Mouse (Mus musculus) lung, postnatal 25 days (tissue): Measurements from ENCODE around the gene Aktip.
A peak's percentile ranks its signal among the peaks of the same experiment; 100 is the strongest.

ENCODE experiments used
- DNase-seq: peaks from one replicate; pipeline ENCODE4 v3.0.0; 2022; ENCODE audit warnings: low spot score

Aktip gene

DNA sequence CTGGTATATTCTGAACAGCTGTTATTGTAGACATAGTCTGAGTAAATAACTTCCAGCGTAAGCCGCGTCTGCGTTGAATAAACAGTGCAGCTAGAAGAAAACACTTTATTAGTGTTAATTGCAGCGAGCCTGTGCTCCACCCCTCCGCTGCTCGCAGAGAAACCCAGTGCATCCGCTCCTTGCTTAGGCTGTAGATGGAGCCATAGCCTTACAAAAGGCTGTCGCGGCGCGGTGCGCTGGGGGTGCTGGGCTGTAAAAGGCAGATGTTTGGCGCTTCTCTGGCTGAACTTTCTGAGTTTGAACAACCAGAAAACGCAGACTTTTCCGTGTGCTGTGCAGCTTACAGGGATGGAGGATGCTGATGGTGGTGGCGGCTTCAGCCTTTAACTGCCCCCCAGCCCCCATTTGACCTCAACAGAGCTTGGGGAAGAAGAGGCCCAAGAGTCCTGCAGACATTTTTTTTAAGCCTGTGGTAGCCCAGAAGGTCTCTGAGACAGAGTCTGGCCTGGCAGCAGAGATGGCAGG lies 8.9 kb downstream of the Aktip start:
- DNase-seq, result peak; percentile 55

DNA sequence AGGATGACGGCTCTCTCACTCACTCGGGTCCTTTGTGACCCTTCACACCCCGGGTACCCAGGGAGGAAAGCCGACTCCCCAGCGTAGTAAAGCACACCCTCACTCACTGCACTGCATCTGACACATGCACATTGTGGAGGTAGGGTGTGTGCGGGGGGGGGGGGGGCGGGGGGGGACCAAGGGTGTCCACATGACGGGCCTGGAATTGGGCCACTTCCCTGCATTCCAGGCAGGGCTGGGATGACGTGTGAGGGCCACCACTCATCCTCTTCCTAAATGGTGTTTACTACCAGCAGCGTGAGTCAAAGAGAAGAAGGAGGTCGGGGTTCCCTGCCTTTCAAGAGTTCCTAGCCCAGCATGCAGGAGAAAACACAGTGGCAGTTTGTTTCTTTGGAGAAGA lies 11.6 kb downstream of the Aktip start:
- no peak for DNase-seq

DNA sequence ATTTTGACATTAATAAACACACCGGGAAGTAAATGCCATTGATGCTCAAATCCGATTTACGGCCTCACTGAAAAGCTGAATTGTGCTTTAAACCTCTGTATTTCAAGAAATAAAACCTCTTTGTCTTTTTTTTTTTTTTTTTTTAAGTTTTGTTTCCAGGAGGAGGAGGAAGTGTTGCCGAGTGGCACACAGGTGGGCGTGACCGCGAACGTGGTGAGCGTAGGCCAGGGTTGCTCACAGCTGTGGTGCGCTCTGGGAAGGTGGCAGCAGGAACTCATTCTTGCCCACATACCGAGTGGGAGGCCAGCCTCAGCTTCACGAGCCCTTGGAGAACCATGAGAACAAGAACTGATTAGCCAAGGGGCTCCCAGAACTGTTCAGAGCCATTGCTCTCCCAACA lies 13.4 kb downstream of the Aktip start:
- DNase-seq, result no peak

DNA sequence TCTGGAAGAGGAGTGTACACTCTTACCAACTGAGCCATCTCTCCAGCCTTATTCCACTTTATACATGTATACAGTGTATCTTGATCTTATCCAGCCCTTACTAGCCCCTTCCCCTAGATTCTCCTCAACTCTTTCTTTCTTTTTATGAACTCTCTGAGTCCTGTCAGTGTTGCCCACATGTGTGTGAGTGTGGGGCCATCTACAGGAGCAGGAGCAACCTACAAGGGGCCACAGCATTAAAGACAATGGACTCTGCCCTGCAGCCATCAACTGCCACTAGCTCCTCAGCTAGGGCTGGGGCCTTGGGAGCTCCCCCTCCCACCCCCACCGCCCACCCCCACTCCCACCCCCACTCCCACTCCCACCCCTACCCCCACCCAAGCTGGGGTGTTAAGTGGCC lies 22.1 kb downstream of the Aktip start:
- no peak for DNase-seq

DNA sequence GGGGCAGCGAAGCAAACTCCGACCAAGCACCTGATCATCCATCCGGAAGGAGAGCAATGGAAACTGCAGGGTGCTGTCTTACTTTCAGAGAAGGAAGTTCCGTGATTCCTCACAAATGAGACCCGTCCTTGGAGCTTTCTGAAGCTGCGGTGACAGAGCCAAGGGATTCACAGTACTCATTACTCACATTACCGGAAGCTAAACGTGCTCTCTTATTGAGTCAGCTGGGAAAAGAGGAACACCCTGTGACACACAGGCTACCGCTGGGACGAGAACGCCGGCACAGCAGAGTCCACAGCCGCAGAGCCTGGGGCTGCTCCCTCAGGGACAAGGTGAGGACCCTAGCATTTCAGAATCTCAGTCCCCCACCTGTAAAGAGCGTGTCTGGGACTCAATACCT lies 23.6 kb downstream of the Aktip start:
- no peak for DNase-seq

DNA sequence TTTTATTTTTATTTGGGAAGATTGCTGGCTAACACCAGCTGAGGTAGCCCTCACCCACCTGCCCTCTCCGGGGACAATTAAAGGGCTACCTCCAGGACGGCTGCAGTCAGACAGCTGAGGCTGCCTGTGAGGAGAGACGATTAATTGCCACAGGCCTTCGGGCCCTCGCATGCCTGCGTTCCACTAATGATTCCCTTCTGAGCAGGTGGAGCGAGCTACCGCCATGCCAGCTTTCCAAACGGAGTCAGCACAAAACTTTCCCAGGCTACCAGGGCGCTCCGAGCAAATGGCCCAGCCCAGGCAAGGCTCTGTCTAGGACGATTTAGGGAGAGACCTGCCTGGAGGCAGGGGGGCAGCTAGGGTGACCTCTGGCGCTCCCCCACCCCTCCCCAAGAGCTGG lies 28.2 kb downstream of the Aktip start:
- no peak for DNase-seq

DNA sequence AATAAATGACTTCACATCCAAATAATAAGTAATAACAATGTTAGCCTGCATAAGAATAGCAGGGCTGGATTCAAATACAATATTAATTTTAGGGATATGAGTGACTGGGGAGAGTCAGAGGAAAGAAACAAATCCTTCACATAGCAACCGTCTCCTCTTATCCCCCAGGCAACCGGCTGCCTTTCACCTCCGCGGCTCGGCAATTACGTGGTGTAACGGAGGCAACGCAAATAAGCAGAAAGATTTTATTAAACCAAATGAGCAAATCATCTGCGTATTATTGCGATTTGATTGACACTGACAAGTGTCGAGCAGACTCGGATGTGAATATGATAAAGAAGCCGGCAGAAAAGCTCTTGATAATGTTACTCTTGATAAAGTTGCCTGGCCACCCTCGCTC lies 28.9 kb downstream of the Aktip start:
- no peak for DNase-seq

DNA sequence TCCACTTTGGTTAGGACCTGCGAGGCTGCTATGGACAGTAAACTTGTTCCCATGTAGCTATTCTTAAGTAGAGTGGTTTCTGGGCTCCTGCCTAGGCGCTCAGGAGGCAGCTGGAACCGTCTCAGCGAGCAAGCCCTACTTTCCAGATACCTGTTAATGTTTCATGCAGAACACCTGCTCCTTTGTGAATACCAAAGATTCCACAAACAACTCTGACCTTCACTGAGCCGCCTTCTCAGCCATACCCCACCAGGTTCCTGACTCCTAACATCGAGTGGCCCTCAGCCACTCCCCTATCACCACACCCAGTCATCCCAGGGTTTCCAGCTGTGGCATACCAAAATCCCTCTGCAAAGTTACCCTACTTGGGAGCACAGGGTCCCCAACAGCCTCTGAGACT lies 29.6 kb downstream of the Aktip start:
- no peak for DNase-seq

DNA sequence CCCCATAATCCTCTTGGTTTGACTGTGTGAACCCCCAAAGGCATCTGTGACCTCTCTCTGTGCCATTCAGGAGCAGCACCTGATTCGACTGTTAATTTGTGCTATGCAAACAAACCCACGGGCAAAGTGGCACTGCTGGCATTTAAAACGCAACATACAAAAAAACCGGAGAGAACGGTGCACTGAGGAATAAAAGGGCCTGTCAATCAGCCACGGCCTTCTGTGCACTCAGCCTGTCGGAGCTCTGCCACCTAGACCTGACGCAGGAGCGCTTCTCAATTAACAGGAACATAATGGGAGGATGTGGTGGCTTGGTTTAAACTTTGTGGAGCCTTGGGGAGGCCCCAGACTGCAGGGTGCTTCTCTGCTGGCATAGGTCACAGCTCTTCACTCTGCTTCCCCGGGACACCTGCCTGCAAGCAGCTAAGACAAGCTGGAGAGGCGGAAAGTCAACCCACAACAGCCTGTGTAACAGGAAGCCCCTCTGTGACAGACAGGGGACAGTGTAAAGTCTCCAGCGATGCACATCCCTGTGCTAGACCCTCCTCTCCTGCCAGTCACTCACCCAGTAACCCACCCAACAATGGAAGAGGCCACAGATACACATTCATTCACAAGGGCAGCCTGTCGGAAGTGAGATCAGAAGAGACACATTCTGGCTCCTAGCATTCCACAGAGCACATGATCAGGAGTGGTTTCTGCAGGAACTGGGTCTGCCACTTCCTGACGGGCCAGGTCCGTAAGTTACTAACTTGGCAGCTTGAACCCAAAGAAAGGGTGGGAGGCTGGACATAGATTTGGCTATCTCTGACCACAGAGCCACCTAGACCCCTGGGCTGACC lies 39.6 kb downstream of the Aktip start:
- DNase-seq, result no peak

DNA sequence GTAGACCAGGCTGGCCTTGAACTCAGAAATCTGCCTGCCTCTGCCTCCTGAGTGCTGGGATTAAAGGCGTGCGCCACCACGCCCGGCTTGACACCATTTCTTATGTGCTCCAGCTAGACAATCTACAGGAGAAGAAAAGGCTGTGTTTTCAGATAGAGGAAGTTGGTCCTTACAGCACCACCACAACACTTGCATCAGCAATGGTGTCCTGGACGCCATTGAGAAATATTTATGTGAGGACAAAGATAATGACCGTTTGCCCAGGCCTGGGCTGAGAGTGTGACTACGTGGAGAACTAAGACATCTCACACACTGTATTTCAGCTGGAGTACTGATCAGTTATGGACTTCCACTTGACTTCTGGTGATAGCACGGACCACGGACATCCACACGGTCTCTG lies 41.2 kb downstream of the Aktip start:
- DNase-seq, result no peak

DNA sequence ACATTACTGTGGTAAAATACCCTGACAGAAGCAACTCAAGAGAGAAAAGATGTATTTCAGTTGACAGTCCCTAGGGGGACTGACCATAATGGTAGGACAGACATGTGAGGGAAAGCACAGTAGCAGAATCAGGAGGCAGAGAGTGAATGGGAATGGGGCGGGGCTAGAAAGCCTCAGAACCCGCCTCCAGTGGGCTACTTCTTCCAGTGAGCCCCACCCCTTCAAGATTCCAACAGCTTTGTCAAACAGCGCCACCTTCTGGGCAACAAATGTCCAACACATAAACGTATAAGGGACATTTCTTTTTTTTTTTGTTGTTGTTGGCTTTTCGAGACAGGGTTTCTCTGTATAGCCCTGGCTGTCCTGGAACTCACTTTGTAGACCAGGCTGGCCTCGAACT lies 45.2 kb downstream of the Aktip start:
- peak; percentile 46 for DNase-seq

DNA sequence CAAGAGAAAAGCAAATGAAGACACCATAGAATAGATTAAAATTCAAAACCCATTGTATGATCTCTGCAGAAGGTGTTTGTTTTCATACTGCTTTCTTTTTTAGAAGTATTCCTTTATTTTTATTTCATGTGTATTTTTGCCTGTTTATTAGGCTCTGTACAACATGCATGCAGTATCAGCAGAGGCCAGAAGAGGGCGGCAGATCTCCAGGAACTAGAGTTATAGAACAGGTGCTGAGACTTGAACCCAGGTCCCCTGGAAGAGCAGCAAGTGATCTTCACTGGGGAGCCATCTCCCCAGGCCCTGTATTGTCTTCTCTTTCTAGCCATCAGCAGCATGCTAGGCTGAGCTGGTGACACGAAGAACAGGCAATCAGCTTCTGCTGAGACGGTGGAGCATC lies 45.9 kb downstream of the Aktip start:
- DNase-seq, result no peak

DNA sequence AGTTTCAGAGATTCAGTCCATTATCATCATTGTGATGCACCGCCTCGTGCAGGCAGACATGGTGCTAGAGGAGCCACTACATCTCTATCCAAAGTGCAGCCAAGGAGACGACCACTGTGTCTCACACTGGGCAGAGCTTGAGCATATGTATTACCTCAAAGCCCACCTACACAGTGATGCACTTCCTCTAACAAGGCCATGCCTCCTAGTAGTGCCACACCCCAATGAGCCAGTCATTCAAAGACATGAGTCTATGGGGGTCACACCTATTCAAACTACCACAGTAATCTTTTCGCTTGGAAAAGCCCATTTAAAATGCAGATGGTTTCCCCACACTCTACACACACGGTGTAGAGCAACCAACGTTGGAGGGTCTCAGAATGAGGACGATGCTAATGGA lies 48.2 kb downstream of the Aktip start:
- DNase-seq, result no peak

DNA sequence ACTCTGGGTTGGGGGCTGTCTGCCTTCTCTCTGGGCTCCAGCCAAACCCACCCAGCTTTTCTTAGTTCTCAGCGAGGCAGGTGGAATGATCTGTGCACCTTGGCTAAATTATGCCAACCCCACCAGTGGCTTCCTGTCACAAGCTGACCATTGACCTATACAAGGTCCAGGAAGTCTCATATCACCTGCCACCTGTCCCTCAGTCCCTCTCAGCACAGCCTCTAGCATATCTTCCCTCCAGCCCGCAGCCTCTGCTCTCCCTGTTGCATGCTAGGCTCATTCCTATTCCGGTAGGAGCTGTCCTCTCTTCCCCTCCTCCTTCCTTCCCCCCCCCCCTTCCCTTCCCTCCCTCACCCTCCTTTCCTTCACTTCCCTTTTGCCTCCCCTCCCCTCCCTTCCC lies 50.5 kb downstream of the Aktip start:
- DNase-seq, result no peak

DNA sequence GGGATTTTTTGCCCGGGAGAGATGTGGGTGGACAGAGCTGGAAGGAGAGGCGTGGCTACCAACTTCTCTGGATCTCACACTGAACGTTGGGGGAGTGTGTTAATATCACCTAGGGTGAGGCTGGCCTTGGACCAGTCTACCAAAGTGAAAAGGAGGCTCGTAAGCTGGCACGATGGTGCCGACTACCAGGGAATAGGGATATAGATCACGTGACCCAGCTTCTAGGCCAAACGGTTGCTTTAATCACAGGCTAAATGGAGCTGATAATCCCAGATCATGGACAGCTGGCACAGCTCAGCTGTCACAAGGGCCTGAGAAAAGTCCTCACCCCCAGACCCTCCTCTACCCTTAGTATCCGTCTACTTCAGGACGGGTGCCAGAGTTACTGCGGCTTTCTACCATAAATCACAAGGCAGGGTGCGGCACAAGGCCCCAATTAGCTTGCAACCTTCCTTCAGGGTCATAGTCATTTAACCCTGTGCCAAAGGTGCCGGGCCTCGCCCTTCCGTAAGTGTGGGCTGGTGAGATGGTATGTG lies 51.1 kb downstream of the Aktip start:
- no peak for DNase-seq

DNA sequence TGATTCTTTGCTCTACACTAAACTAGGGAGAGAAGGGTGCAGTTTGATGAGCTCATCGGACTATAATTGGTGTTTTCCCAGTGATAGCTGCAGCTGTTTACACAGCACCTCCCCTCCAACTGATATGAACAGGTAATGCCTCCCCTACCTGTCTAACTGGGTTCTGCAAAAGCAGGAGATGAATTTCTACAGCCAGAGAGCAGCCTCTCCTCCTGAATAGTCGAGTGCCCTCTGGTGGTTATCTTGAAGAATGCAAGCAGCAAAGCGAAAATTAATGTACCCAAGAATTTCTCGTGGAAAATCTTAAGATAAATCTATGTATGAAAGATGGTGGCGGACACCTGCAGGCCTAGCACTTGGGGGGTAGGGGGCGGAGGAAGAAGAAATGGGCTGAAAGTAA lies 52.1 kb downstream of the Aktip start:
- peak; percentile 60 for DNase-seq

DNA sequence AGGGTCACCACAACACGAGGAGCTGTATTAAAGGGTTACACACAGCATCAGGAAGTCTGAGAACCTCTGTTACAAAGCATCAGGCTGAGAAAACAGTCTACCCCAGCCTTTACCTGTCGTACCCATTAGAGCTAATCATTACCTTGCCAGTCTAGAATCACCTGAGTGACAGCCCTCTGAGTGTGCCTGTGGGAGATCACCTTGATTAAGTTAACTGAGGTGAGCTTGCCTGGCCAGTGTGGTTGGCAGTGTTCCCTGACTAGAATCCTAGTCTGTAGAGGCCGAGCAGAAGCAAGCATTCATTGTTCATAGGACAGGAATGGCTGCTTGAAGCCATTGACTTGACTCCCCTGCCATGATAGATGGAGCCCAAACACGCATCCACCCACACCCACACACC lies 58.9 kb downstream of the Aktip start:
- DNase-seq, result no peak

DNA sequence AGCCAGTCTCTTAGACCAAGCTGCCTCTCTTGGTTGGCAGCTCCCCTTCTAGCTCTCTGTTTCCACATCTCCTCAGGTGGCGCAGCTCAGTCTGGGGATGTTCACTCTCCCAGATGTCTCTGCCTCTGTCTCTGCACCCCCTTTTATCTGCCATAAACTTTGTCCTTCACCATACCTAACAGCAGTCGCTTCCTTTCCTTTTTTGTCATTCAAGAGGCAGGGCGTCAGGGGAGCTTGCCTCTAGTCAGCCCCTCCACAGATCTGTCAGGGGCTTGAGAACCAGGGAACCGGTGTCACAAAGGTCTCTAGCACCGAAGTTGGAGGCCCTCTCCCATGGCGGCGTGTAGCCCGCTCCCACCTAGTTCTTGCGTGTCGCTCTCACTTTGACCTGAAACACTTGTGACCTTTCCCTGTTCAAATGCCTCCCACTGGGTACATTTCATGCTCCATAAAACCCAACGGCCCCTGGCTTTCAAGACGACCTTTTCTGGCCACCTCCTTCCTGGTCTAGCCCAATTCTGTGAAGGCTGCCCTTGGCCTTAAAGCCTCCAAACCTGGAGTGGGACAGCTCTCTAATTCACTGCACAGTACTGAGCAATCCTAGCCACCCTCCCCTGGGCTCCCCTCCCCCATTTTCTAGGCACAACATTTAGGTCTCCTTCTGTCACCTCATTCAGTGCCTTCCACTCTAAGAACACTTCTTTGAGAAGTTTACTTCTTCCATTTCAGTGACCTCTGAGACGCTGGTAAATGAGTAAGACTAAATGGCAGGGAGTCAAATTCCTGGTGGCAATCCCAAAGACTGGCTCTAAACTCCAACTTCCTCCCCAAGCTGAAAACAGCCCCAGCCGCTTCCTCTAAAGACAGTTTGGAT lies 64.2 kb downstream of the Aktip start:
- peak; percentile 23 for DNase-seq

DNA sequence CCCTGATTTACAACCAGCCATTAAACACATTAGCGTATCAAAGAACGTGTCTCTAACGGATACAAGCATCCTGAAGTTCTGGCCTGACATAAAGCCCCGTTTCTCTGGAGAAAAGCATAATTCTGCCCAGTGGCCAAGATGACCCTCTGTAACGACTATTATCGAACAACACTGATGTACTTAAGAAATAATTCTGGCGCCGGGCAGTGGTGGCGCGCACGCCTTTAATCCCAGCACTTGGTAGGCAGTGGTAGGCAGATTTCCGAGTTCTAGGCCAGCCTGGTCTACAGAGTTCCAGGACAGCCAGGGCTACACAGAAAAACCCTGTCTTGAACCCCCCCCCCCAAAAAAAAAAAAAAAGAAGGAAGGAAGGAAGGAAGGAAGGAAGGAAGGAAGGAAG lies 65.1 kb downstream of the Aktip start:
- DNase-seq, result no peak

DNA sequence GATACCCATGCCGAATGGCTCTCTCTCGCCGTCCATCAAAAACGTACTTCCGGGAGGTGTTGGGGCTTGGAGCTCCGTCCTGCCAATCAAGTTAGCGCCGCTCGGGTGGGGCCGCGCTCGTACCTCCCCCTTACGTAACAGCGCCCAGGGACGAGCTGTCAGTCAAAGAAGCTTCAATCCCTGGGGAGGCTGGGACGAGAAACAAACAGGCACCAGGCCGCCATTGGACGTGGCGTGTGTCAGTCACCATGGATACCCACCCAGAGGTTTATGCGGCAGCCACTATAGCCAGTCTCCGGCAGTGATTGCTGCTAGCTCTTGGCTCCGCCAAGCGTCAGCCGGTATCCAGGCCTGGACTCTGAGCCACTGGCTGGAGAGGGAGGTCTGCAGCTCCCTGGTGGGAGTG lies 65.7 kb downstream of the Aktip start:
- DNase-seq, result peak; percentile 100

DNA sequence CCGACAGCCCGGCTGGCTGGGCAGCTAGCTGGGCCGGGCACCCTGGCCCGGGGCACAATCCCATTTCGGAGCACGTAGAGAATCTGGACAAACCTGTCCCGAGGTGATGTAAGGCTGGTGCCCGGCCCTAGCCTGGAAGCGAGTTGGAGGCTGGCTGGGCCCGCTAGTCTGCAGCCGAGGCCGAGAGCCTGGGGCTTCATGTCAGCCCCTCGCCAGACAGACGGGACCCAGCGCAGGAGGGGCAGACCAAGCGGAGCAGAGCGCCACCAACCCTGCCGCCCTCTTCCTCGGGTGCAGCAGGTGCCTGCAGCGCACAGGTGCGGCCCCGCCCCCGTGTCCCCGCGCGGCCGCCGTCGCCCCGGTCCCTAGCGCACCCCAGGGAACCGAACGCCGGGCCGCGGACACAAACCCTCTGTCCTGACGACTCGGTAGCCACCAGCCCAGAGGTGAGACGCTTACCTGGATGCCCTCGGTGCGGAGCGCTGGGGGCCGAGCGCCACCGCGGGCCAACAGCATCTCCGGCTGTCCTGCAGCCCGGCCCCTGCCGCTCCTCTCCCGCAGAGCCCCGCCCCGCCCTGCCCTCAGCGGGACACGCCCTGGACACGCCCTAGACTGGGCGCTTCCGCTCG lies 66.2 kb downstream of the Aktip start:
- no peak for DNase-seq

DNA sequence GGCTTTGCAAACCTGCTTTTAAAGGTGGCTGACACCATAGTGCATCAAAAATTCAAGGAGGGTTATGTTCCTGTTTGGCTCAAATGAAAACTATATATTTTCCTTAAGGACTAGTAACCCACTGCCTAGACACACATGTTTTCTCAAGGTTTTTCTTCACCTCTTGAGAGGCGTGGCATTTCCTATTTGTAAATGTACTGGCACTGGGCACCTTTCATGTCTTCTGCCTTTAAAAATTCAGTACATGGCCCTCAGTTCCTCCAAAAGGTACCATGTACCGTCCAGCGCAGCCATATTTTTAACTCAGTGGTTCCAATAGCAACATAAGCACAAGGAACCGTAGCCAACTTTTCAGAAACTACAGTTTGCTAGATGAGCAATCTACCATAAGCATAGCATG lies 67.0 kb downstream of the Aktip start:
- no peak for DNase-seq
